Comparison of ENCODE assay signal across 8 mouse cellular contexts in genomic region chr11:46309808-46310555, GRCm38 (mm10). TPM values are rescaled to one million over a fixed set of nuclear protein-coding genes. Genes with fewer than 3 reads are reported as not detected.
DNase-seq lines count a peak whose midpoint lies in the region; ATAC-seq and TF ChIP-seq lines count a peak whose summit lies in the region.

No protein-coding gene starts in this region.

- H3K4me2 ChIP-seq in forebrain, postnatal 0 days (ENCODE audit: low read depth) = peak overlapping the region; percentile 83
- H3K4me2 ChIP-seq in midbrain, embryonic 15.5 days = peak overlapping the region; percentile 79

- H3K27me3 ChIP-seq in forebrain, postnatal 0 days (ENCODE audit: insufficient read depth, low read length) = no peaks in the 10 kb centered on the region
- H3K27me3 ChIP-seq in midbrain, embryonic 15.5 days (replicated peaks) = no peaks in the 10 kb centered on the region

- no peaks in the 10 kb centered on the region for H3K9me3 ChIP-seq in forebrain, postnatal 0 days (ENCODE audit: low read length)
- no peaks in the 10 kb centered on the region for H3K9me3 ChIP-seq in midbrain, embryonic 15.5 days

- no peak for TF ChIP-seq CTCF in bone marrow, adult 2 months (IDR thresholded peaks at IDR 0.05; ENCODE audit: control insufficient read depth, insufficient read depth, low read length)
- TF ChIP-seq CTCF in forebrain, postnatal 0 days (IDR thresholded peaks at IDR 0.05; ENCODE audit: low read depth) = no peak

- H3K4me3 ChIP-seq in bone marrow, adult 2 months (replicated peaks; ENCODE audit: control insufficient read depth, low read depth, low read length) = peak overlapping the region; percentile 97
- H3K4me3 ChIP-seq in forebrain, postnatal 0 days (ENCODE audit: low read depth, low read length) = peak overlapping the region; percentile 88
- H3K4me3 ChIP-seq in midbrain, embryonic 15.5 days = peak overlapping the region; percentile 66

- ATAC-seq in forebrain, postnatal 0 days = peak; percentile 1; the same call in 1 of the 2 replicates
- peak; percentile 27 for ATAC-seq in midbrain, embryonic 15.5 days (replicated peaks)
- ATAC-seq in erythroid progenitor cell, adult 5-6 weeks (replicated peaks; ENCODE audit: low FRiP score, poor library complexity, severe bottlenecking) = no peak

- peak; percentile 11 for DNase-seq in adrenal gland, postnatal 25 days
- DNase-seq in adrenal gland, adult 18-20 months (ENCODE audit: low spot score in 2 of 2) = no peak
- peak; percentile 38 for DNase-seq in forebrain, postnatal 0 days
- DNase-seq in testis, postnatal 14 days (ENCODE audit: low spot score) = no peak
- no peak for DNase-seq in heart, postnatal 4 days

- peak overlapping the region; percentile 97 for H3K9ac ChIP-seq in forebrain, postnatal 0 days
- H3K9ac ChIP-seq in midbrain, embryonic 15.5 days = peak overlapping the region; percentile 93

- H3K4me1 ChIP-seq in bone marrow, adult 2 months (ENCODE audit: control insufficient read depth, insufficient read depth, low read length) = peaks cover 8% of the 10 kb centered on the region
- peaks cover 15% of the 10 kb centered on the region for H3K4me1 ChIP-seq in forebrain, postnatal 0 days (ENCODE audit: insufficient read depth)
- peaks cover 37% of the 10 kb centered on the region for H3K4me1 ChIP-seq in midbrain, embryonic 15.5 days

- peak overlapping the region; percentile 60 for H3K27ac ChIP-seq in bone marrow, adult 2 months (ENCODE audit: control insufficient read depth, insufficient read depth, low read depth, low read length, poor library complexity)
- H3K27ac ChIP-seq in forebrain, postnatal 0 days (ENCODE audit: low read depth, low read length) = peak overlapping the region; percentile 92; the same call in 1 of the 2 replicates
- peak overlapping the region; percentile 95 for H3K27ac ChIP-seq in midbrain, embryonic 15.5 days

- 16% methylated on average over 10 of the region's 10 CpGs for WGBS in bone marrow, adult 2 months
- 8% methylated on average over 10 of the region's 10 CpGs for WGBS in forebrain, postnatal 0 days
- WGBS in midbrain, embryonic 15.5 days = 14% methylated on average over 10 of the region's 10 CpGs

- no peaks in the 10 kb centered on the region for H3K36me3 ChIP-seq in forebrain, postnatal 0 days (ENCODE audit: insufficient read depth)
- H3K36me3 ChIP-seq in midbrain, embryonic 15.5 days (replicated peaks) = no peaks in the 10 kb centered on the region

- no peak for TF ChIP-seq POLR2A in bone marrow, adult 2 months (IDR thresholded peaks at IDR 0.05; ENCODE audit: borderline replicate concordance, control insufficient read depth, low read depth, low read length)

RNA-seq across cellular contexts. Expression of gene Cyfip2, which starts 2.7 kb away (rescaled TPM):
- 70.2 and 81.2 TPM in 2 replicates for total RNA-seq in adrenal gland, postnatal 25 days (2021)
- 10 to 100 TPM; 55.9 to 77.0 TPM for total RNA-seq in adrenal gland, adult 18-20 months (2021)
- 13.4 and 32.6 TPM in 2 replicates for polyA plus RNA-seq in bone marrow, adult 2 months (2011; ENCODE audit: insufficient read depth, insufficient read length, low replicate concordance, missing spikeins)
- 92.5 and 114 TPM in 2 replicates for total RNA-seq in forebrain, postnatal 0 days (2014; rRNA removed)
- polyA plus RNA-seq in forebrain, postnatal 0 days (2015; fragmentation: Nextera tagmentation; extraction: Ambion mirVana) = 54.9 and 75.8 TPM in 2 replicates
- 97.6 and 104 TPM in 2 replicates for polyA plus RNA-seq in midbrain, embryonic 15.5 days (2015; fragmentation: Nextera tagmentation; extraction: Ambion mirVana)
- total RNA-seq in heart, postnatal 4 days (2021) = 10 to 100 TPM; 14.8 to 15.3 TPM
- total RNA-seq in erythroid progenitor cell, adult 5-6 weeks (2015; ENCODE audit: low replicate concordance) = 42.9 and 56.6 TPM in 2 replicates
- total RNA-seq in erythroid progenitor cell, adult 5-6 weeks (2017; ENCODE audit: low replicate concordance) = 13.5 and 14.4 TPM in 2 replicates

Comparison
In these comparisons a context has a peak if more than half of its experiments do, and no peak if none do; other contexts are left out.
1. DNase-seq: peak in adrenal gland, postnatal 25 days (single experiment) and forebrain, postnatal 0 days (single experiment); none in adrenal gland, adult 18-20 months (0 of 2), testis, postnatal 14 days (single experiment) and heart, postnatal 4 days (single experiment).
2. Peak in every context shown above with its lines, with median percentiles within 50 percentile points of each other: H3K27ac ChIP-seq and H3K4me3 ChIP-seq.